Mouse (Mus musculus): ENCODE data around the gene Hist2h2aa1.

GRCm38 (mm10) chr3:96235836-96236235, 9.5 kb upstream of the Hist2h2aa1 start:
- TF ChIP-seq POLR2A (IDR thresholded peaks at IDR 0.05; ENCODE audit: borderline replicate concordance, control insufficient read depth, low read depth, low read length) (no peak), CTCF (IDR thresholded peaks at IDR 0.05; ENCODE audit: control insufficient read depth, insufficient read depth, low read length) (no peak)
